Mouse (Mus musculus) midbrain, embryonic 12.5 days (tissue): ENCODE measurements around the gene Pnn. TPM values are rescaled to one million over a fixed set of nuclear protein-coding genes. Genes with fewer than 3 reads are reported as not detected.
A peak's percentile ranks its signal among the peaks of the same experiment; 100 is the strongest.

ENCODE experiments used
- ATAC-seq: fragments of 200-750 bp; cut with Nextera tagmentation; 2 replicates; pipeline ENCODE4 v1.8.0; 2017; ENCODE audit warnings: low read depth, moderate TSS enrichment, moderate library complexity; ENCODE audit not compliant: low FRiP score
- H3K27ac ChIP-seq: fragments of 300-500 bp; sonication (generic); replicated peaks from 2 replicates; pipeline ENCODE4 v1.5.1; 2016; ENCODE audit warnings: mild to moderate bottlenecking
- H3K27me3 ChIP-seq: fragments of 300-500 bp; sonication (generic); 2 replicates; pipeline ENCODE4 v1.6.1; 2016; ENCODE audit warnings: mild to moderate bottlenecking
- H3K36me3 ChIP-seq: fragments of 300-500 bp; sonication (generic); 2 replicates; pipeline ENCODE4 v1.6.1; 2016
- H3K4me1 ChIP-seq: fragments of 300-500 bp; sonication (generic); 2 replicates; pipeline ENCODE4 v1.6.1; 2016
- H3K4me2 ChIP-seq: fragments of 300-500 bp; sonication (generic); replicated peaks from 2 replicates; pipeline ENCODE4 v1.6.1; 2016; ENCODE audit warnings: mild to moderate bottlenecking, moderate library complexity
- H3K4me3 ChIP-seq: fragments of 300-500 bp; sonication (generic); 2 replicates; pipeline ENCODE4 v1.5.1; 2016; ENCODE audit warnings: mild to moderate bottlenecking
- H3K9ac ChIP-seq: fragments of 300-500 bp; sonication (generic); replicated peaks from 2 replicates; pipeline ENCODE4 v1.6.1; 2016; ENCODE audit warnings: mild to moderate bottlenecking, moderate library complexity
- H3K9me3 ChIP-seq: fragments of 300-500 bp; sonication (generic); 2 replicates; pipeline ENCODE4 v1.6.1; 2016; ENCODE audit warnings: mild to moderate bottlenecking
- WGBS: fragments of 180-500 bp; shearing (Covaris S2); methylation state at CpG from one replicate; pipeline ENCODE4 v1.1.7; 2016; 5-methylcytosine and 5-hydroxymethylcytosine counted together
- polyA plus RNA-seq: library from polyadenylated mRNA; unstranded; fragments of >200 nt; fragmentation: Nextera tagmentation; extraction: Ambion mirVana; gene quantifications from 2 replicates; pipeline ENCODE4 v1.2.1, GENCODE M21; 2016

Gene Pnn
- 109 and 122 TPM in 2 replicates for polyA plus RNA-seq

DNA sequence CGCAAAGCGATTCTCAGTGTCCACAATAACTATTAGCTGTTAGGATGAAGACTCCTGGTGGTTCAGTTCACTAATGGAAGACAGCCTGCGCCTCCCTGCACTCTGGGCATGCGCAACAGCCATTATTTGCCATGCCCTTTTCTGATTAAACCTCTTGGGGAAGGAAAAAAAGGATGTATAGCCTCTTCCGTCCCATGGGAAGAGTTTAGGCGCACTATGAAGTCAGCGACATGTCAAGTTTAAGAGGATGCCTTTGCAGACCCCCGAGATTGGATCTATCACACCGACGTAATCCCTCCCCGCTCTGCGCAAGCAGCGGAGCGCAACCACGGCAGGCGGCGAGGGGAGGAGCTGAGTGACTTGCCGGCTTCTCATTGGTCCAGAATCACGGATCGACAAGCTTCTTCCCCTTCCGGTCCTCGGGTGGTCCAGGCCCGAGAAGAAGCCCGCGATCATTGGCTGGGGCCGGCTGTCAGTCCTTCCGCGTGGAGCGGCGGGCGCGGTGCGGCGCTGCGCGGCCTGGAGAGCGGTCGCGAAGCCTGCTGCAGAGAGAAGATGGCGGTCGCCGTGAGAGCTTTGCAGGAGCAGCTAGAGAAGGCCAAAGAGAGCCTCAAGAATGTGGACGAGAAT lies at the start of gene Pnn:
Pnn (plus strand) TSS at position 437 of the 630 bp plus-strand sequence.
- WGBS: under 1% methylated on average over 43 of the region's 43 CpGs
- peak; percentile 99 for ATAC-seq
- peaks cover 35% of the 10 kb centered on the region for H3K36me3 ChIP-seq
- no peaks in the 10 kb centered on the region for H3K9me3 ChIP-seq
- peak within 1 kb of the TSS; percentile 82 for H3K4me3 ChIP-seq
- H3K27me3 ChIP-seq: no peaks in the 10 kb centered on the region
- H3K4me1 ChIP-seq: peaks cover 11% of the 10 kb centered on the region
- peak within 1 kb of the TSS; percentile 93 for H3K9ac ChIP-seq
- H3K27ac ChIP-seq: peak within 1 kb of the TSS; percentile 90
- peak within 1 kb of the TSS; percentile 71 for H3K4me2 ChIP-seq

DNA sequence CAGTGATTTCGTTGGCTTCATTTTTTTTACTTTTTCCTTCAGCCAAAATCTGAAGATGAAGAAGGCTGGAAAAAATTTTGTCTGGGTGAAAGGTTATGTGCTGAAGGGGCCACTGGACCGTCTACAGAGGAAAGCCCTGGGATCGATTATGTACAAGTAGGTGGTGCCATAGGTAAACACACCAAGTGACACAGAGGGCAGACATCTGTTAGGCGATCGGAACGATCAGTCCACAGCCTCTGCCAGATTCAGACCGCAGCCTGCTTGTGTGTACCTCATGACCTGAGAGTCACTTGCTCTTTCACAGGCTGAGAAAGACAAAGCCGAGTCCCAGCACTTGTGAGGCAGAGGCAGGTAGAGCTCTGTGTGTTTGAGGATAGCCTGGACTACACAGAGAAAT lies 48.7 kb upstream of the Pnn start:
- ATAC-seq: no peak
- Histone ChIP-seq H3K9me3 (no peaks in the 10 kb centered on the region), H3K4me2 (no peak overlapping the region), H3K27me3 (no peaks in the 10 kb centered on the region), H3K4me1 (no peaks in the 10 kb centered on the region), H3K9ac (no peak overlapping the region), H3K36me3 (peaks cover 38% of the 10 kb centered on the region), H3K4me3 (no peak overlapping the region), H3K27ac (no peak overlapping the region)
- WGBS: 86% methylated on average over 8 of the region's 8 CpGs

DNA sequence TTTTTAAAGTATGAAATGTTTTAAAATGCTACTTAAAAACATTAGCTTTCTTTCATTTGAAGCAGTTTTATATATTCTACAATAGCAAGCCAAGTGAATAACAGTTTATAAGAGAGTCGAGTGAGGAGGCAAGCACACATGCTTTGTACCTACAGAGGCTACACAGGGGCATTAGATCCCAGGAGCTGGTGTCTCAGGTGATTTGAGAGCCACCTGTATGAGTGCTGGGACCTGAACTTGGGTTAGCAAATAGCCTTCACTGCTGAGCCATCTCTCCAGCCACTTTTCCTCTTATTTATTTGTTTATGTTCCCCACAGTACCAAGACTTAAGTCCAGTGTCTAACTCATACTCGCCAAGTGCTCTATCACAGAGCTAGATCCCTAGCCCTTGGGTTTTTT lies 46.8 kb upstream of the Pnn start:
- Histone ChIP-seq H3K27ac (no peak overlapping the region), H3K27me3 (no peaks in the 10 kb centered on the region), H3K9ac (no peak overlapping the region), H3K4me3 (no peak overlapping the region), H3K4me1 (no peaks in the 10 kb centered on the region), H3K9me3 (no peaks in the 10 kb centered on the region), H3K4me2 (no peak overlapping the region), H3K36me3 (peaks cover 50% of the 10 kb centered on the region)
- ATAC-seq: no peak
- WGBS: 94% methylated on average over 2 of the region's 2 CpGs

DNA sequence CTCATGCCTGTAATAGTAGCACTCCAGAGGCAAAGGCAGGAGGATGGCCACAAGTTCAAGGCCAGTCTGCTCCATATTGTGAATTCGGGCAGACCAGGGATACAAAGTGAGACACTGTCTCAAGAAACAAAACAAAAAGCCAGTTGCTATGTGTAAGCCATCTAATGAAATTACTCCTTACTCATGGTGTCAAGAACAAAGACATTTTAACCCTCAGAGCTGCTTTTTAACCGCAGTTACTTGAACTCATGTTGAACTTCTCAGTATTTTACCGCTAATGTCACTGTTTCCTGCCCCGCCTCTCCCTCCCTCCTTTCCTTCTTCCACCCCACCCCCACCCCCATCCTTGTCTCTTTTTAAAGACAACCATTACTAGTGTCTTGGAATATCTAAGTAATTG lies 45.4 kb upstream of the Pnn start:
- no peak overlapping the region for H3K4me2 ChIP-seq
- H3K27me3 ChIP-seq: no peaks in the 10 kb centered on the region
- no peaks in the 10 kb centered on the region for H3K9me3 ChIP-seq
- no peak for ATAC-seq
- no peak overlapping the region for H3K27ac ChIP-seq
- H3K4me3 ChIP-seq: no peak overlapping the region
- peaks cover 58% of the 10 kb centered on the region for H3K36me3 ChIP-seq
- no peaks in the 10 kb centered on the region for H3K4me1 ChIP-seq
- no peak overlapping the region for H3K9ac ChIP-seq
- 91% methylated on average over 4 of the region's 4 CpGs for WGBS

DNA sequence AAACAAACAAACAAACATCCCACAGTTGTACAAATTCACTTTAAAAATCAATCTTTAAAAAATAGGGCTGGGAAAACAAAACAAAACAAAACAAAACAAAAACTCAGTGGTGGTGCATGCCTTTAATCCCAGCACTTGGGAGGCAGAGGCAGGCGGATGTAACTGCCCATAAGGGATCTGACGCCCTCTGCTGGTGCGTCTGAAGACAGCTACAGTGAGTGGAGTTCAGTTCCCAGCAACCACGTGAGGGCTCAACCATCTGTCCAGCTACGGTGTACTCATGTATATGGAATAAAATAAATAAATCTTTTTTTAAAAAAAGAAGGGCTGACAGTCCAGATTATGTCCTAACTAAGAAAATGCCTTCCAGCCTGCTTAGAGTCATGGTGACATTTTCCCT lies 34.6 kb upstream of the Pnn start:
- no peak overlapping the region for H3K4me3 ChIP-seq
- peaks cover 8% of the 10 kb centered on the region for H3K36me3 ChIP-seq
- no peaks in the 10 kb centered on the region for H3K9me3 ChIP-seq
- H3K27ac ChIP-seq: no peak overlapping the region
- no peaks in the 10 kb centered on the region for H3K4me1 ChIP-seq
- H3K27me3 ChIP-seq: no peaks in the 10 kb centered on the region
- no peak overlapping the region for H3K4me2 ChIP-seq
- no peak for ATAC-seq
- WGBS: 77% methylated on average over 5 of the region's 5 CpGs
- no peak overlapping the region for H3K9ac ChIP-seq

DNA sequence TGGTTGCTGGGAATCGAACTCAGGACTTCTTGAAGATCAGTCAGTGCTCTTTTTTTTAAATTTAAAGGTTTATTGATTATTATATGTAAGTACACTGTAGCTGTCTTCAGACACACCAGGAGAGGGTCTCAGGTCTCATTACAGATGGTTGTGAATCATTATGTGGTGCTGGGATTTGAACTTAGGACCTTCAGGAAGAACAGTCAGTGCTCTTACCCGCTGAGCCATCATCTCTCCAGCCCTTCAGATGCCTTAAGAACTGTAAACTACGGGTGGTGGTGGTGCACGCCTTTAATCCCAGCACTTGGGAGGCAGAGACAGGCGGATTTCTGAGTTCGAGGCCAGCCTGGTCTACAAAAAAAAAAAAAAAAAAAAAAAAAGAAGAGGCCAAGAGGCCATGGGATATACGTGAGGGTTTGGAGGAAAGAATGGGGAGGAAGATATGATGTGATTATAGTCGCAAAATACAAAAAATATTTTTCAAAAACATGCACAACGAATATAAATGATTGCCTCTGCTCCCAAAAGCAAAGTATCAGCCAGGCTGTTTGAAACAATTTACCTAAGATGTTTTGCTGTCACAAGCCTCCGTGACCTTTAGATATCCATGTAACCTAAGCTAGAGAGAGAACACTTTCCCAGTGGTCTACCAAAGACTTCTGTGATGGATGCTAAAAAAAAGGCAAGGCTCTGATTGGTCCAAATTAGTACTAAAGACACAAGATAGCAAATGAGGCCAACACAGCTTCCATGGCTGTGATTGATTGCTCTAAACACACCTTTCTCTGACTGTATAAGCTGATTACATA lies 27.3 kb upstream of the Pnn start:
- Histone ChIP-seq H3K4me1 (0 out of 2 replicates have a peak, but pooled peaks cover 3% of the 10 kb centered on the region), H3K4me2 (peak overlapping the region; percentile 32), H3K27ac (peak overlapping the region; percentile 70), H3K9me3 (no peaks in the 10 kb centered on the region), H3K4me3 (peak overlapping the region; percentile 20; the same call in 1 of the 2 replicates), H3K9ac (no peak overlapping the region), H3K36me3 (peaks cover 21% of the 10 kb centered on the region), H3K27me3 (no peaks in the 10 kb centered on the region)
- peak; percentile 13; the same call in 1 of the 2 replicates for ATAC-seq
- 68% methylated on average over 10 of the region's 10 CpGs for WGBS

DNA sequence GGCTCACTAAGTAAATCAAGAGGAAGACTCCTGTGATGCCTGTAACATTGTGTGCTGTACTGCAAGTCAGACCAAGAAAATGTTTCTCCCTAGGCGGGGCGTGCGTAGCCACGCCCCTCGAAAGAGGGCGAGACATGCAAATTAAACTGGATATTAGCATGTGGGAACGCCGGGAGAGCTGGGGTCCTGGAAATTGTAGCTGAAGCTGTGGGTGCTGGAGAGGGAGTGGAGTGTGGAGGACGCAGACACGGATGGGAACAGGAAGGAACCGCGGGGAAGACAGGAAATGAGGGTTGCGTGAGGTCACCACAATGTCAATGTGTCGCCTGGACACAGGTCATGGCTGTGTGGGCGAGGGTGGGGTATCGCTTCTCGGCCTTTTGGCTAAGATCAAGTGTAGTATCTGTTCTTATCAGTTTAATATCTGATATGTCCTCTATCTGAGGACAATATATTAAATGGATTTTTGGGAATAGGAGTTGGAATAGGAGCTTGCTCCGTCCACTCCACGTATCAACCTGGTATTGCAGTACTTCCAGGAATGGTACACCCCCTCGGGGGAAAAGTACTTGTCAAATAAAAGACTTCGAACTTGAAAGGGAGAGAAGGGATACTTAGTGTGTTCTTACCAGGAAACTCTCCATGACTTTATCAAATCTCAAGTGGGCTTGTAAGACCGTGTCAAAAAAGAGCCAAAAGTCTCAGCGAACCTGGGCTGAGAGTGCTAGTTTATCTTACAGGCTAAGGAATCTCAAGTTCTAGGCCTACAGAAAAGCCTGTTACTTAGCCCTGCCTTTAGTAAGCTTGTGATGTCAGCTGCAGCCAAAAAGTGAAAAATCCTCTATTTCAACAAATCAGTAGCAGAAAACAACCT lies 26.5 kb upstream of the Pnn start:
- 3% methylated on average over 23 of the region's 23 CpGs for WGBS
- Histone ChIP-seq H3K27ac (peak overlapping the region; percentile 70), H3K9me3 (no peaks in the 10 kb centered on the region), H3K36me3 (peaks cover 30% of the 10 kb centered on the region), H3K4me3 (peak overlapping the region; percentile 20), H3K9ac (no peak overlapping the region), H3K27me3 (no peaks in the 10 kb centered on the region), H3K4me2 (peak overlapping the region; percentile 32), H3K4me1 (0 out of 2 replicates have a peak, but pooled peaks cover 3% of the 10 kb centered on the region)
- peak; percentile 87 for ATAC-seq

DNA sequence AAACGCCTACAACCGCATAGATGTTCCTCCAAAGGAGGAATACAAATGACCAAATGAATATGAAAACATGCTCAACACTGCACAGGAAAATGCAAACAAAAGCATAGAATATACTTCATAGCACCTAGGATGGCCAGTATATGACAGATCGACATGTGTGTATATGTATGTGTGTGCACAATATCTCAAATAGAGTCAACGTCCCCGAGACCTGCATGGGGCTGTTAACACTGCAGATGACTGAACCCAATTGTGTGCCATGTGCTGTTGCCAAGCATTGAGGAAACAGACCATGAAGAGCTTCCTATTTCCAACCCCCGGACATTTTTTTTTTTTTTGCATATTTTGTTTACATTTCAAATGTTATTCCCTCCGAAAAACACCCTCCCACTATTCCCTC lies 25.8 kb upstream of the Pnn start:
- 28% methylated on average over 7 of the region's 7 CpGs for WGBS
- Histone ChIP-seq H3K27ac (peak overlapping the region; percentile 31; the same call in 1 of the 2 replicates), H3K4me2 (no peak overlapping the region), H3K9ac (no peak overlapping the region), H3K4me1 (0 out of 2 replicates have a peak, but pooled peaks cover 3% of the 10 kb centered on the region), H3K4me3 (no peak overlapping the region), H3K36me3 (peaks cover 35% of the 10 kb centered on the region), H3K27me3 (no peaks in the 10 kb centered on the region), H3K9me3 (no peaks in the 10 kb centered on the region)
- no peak for ATAC-seq

DNA sequence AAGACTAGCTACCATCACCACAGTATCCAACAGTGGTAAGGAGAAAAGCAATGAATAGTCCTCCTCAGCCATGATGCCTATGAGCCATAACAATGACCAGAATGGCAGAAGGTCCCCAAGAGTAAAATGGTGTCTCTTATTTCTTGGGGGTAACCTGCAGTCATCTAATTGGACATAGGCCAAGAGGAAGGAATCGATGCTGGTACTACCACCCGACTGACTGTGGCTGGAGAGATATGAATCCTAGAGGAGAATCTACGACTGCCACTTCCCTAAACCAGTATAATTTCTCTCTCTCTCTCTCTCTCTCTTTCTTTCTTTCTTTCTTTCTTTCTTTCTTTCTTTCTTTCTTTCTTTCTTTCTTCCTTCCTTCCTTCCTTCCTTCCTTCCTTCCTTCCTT lies 14.2 kb upstream of the Pnn start:
- no peak overlapping the region for H3K4me2 ChIP-seq
- H3K36me3 ChIP-seq: peaks cover 43% of the 10 kb centered on the region
- 91% methylated on average over 3 of the region's 3 CpGs for WGBS
- no peaks in the 10 kb centered on the region for H3K4me1 ChIP-seq
- H3K27me3 ChIP-seq: no peaks in the 10 kb centered on the region
- no peak overlapping the region for H3K27ac ChIP-seq
- H3K9ac ChIP-seq: no peak overlapping the region
- H3K4me3 ChIP-seq: no peak overlapping the region
- no peak for ATAC-seq
- no peaks in the 10 kb centered on the region for H3K9me3 ChIP-seq

DNA sequence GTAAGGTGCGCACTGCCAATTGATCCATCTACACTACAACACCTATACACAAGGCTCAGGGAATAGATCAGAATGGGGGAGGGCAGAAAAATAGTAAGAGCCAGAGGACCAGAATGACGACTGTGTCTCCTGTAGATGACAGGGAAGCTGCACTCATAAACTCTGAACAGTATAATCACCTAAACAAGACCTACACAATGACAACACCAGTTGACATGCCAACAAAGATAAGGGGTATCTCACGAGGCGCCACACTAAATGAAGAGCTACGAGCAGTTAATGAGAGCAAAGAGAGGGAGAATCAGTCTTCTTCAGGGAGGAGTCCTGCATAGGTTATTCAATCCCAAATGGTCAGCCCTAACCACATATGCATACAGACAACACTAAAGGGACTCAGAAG lies 13.5 kb upstream of the Pnn start:
- Histone ChIP-seq H3K27me3 (no peaks in the 10 kb centered on the region), H3K9ac (no peak overlapping the region), H3K27ac (no peak overlapping the region), H3K4me1 (no peaks in the 10 kb centered on the region), H3K36me3 (peaks cover 40% of the 10 kb centered on the region), H3K4me3 (no peak overlapping the region), H3K9me3 (no peaks in the 10 kb centered on the region), H3K4me2 (no peak overlapping the region)
- WGBS: 91% methylated on average over 5 of the region's 5 CpGs
- ATAC-seq: no peak

DNA sequence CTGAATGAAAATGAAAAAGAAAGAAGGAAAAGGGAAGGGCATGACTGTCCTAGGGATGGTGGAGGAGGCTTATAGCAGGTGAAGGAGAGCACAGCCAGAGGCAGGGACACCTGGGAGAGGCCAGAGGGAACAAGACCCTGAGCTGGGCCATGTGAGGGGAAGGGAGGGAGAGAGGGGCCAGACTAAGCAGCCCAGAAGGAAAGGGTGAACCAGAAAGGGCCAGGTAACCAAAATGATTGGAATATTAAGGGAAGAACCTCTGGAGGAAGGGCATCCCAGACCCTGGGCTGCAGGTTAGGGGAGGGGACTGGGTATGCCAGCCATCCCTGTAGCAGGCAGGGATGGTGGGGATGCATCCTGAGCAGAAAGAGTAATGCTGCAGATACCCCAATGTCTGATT lies 12.7 kb upstream of the Pnn start:
- no peak overlapping the region for H3K27ac ChIP-seq
- ATAC-seq: no peak

More for the DNA sequence above, 12.7 kb upstream of the Pnn start:
- H3K9me3 ChIP-seq: no peaks in the 10 kb centered on the region
- peaks cover 33% of the 10 kb centered on the region for H3K36me3 ChIP-seq
- H3K27me3 ChIP-seq: no peaks in the 10 kb centered on the region
- no peak overlapping the region for H3K4me2 ChIP-seq
- no peak overlapping the region for H3K9ac ChIP-seq
- no peak overlapping the region for H3K4me3 ChIP-seq
- no peaks in the 10 kb centered on the region for H3K4me1 ChIP-seq
